In the genomic region with DNA sequence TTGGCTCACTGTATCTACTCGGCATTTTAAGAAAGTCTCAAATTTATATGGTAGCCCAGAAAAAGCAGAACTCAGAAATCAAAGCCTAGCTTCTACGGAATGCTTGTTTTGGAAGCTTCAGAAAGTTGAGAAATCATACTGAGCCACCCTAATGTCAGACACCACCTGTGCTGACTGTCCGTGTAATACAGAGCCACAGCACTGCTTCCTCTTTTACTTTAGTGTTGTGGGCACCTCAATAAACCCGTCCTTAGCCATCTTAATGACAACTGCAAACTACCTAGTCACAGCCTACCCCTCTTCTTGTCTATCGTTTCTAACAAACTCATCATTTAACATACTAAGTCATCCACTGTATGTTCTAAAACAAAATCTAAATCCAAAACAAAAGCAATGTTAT, we compare ENCODE assay signal across 22 mouse cellular contexts. TPM values are rescaled to one million over a fixed set of nuclear protein-coding genes. Genes with fewer than 3 reads are reported as not detected.
DNase-seq lines count a peak whose midpoint lies in the region; ATAC-seq lines count a peak whose summit lies in the region.
"Had no signal": no experiment of that assay in that cellular context is flagged by ENCODE, and none has a peak within 500 bp of the region (broad histone marks: within the 10 kb centered on the region; RNA-seq: fewer than 3 reads in every experiment).

No protein-coding gene starts in this region.

- no peaks in the 10 kb centered on the region for H3K27me3 ChIP-seq in heart, embryonic 14.5 days (ENCODE audit: control insufficient read depth, insufficient read depth, low read length)
- H3K27me3 ChIP-seq in liver, embryonic 13.5 days, result no peaks in the 10 kb centered on the region
- H3K27me3 ChIP-seq: hindbrain, embryonic 15.5 days; intestine, embryonic 15.5 days; limb, embryonic 13.5 days; lung, embryonic 15.5 days; midbrain, embryonic 13.5 days; neural tube, embryonic 13.5 days had no signal

- no peak overlapping the region for H3K9ac ChIP-seq in heart, embryonic 14.5 days (ENCODE audit: low read length)
- H3K9ac ChIP-seq in liver, embryonic 13.5 days, result no peak overlapping the region
- H3K9ac ChIP-seq: hindbrain, embryonic 15.5 days; intestine, embryonic 15.5 days; limb, embryonic 13.5 days; lung, embryonic 15.5 days; midbrain, embryonic 13.5 days; neural tube, embryonic 13.5 days had no signal

- peaks cover 0 to 31% of the 10 kb centered on the region in 2 experiments; a peak in 3 of 4 replicates for H3K4me1 ChIP-seq in heart, embryonic 14.5 days (ENCODE audit: control insufficient read depth in 2 of 2, insufficient read depth in 2 of 2, low read length in 2 of 2)
- H3K4me1 ChIP-seq in liver, embryonic 13.5 days (replicated peaks), result peaks cover 42% of the 10 kb centered on the region

- peak overlapping the region; percentile 14; the same call in 1 of the 2 replicates for H3K4me2 ChIP-seq in heart, embryonic 14.5 days (ENCODE audit: low read length)
- H3K4me2 ChIP-seq in liver, embryonic 13.5 days, result peak overlapping the region; percentile 94; the same call in 1 of the 2 replicates
- H3K4me2 ChIP-seq: hindbrain, embryonic 15.5 days; intestine, embryonic 15.5 days; limb, embryonic 13.5 days; lung, embryonic 15.5 days; midbrain, embryonic 13.5 days had no signal

- no peak overlapping the region for H3K27ac ChIP-seq in heart, embryonic 14.5 days (replicated peaks in 1 of 2; ENCODE audit: control insufficient read depth in 1 of 2, insufficient read depth in 1 of 2, low read depth in 2 of 2, low read length in 2 of 2)
- H3K27ac ChIP-seq in liver, embryonic 13.5 days, result no peak overlapping the region
- H3K27ac ChIP-seq: forebrain, embryonic 10.5 days; heart, adult 2 months; hindbrain, embryonic 15.5 days; intestine, embryonic 15.5 days; limb, embryonic 13.5 days; lung, embryonic 15.5 days; macrophage; midbrain, embryonic 13.5 days; neural tube, embryonic 13.5 days had no signal

- intact Hi-C loops in heart, postnatal 10 days (cut with DNase I), result no loop called here

- no peak for ATAC-seq in heart, embryonic 14.5 days (ENCODE audit: insufficient number of reproducible peaks, insufficient read depth, low FRiP score, low read depth)
- no peak for ATAC-seq in liver, embryonic 13.5 days (ENCODE audit: low read depth)
- peak; percentile 35 for ATAC-seq in megakaryocyte progenitor cell, adult 5-6 weeks (replicated peaks; ENCODE audit: poor library complexity)
- ATAC-seq: intestine, embryonic 15.5 days; midbrain, embryonic 13.5 days had no signal

- H3K36me3 ChIP-seq in heart, embryonic 14.5 days (ENCODE audit: control insufficient read depth, insufficient read depth, low read length), result peaks cover 54% of the 10 kb centered on the region
- H3K36me3 ChIP-seq in liver, embryonic 13.5 days, result peaks cover 49% of the 10 kb centered on the region
- H3K36me3 ChIP-seq: intestine, embryonic 15.5 days had no signal

- no peak for DNase-seq in heart, postnatal 10 days
- peak; percentile 31 to 38 for DNase-seq in B cell, adult 2 months
- no peak for DNase-seq in liver, embryonic 13.5 days
- no peak for DNase-seq in kidney, postnatal 36 days
- DNase-seq in frontal cortex, postnatal 10 days (ENCODE audit: low spot score in 2 of 2), result no peak
- DNase-seq in cerebellum, postnatal 14 days, result no peak
- DNase-seq: adrenal gland, postnatal 10 days; cerebellum, adult 11-12 months; cerebellum, postnatal 36 days; gastrocnemius, postnatal 10 days; heart, adult 2 months; heart, postnatal 4 days had no signal

- no peaks in the 10 kb centered on the region for H3K9me3 ChIP-seq in heart, embryonic 14.5 days (ENCODE audit: control insufficient read depth, low read length)
- no peaks in the 10 kb centered on the region for H3K9me3 ChIP-seq in liver, embryonic 13.5 days (replicated peaks)
- H3K9me3 ChIP-seq: forebrain, embryonic 10.5 days; hindbrain, embryonic 15.5 days; intestine, embryonic 15.5 days; limb, embryonic 13.5 days; lung, embryonic 15.5 days; midbrain, embryonic 13.5 days; neural tube, embryonic 13.5 days had no signal

- 81% methylated on average over 5 of the region's 5 CpGs for WGBS in heart, embryonic 14.5 days
- WGBS in liver, embryonic 13.5 days (ENCODE audit: insufficient replicate concordance), result 51% methylated on average over 5 of the region's 5 CpGs

- no peak overlapping the region for H3K4me3 ChIP-seq in heart, embryonic 14.5 days (ENCODE audit: control insufficient read depth in 1 of 2, insufficient read depth in 1 of 2, low read depth in 1 of 2, low read length in 2 of 2)
- no peak overlapping the region for H3K4me3 ChIP-seq in liver, embryonic 13.5 days (replicated peaks)
- H3K4me3 ChIP-seq: forebrain, embryonic 10.5 days; heart, adult 2 months; hindbrain, embryonic 15.5 days; intestine, embryonic 15.5 days; limb, embryonic 13.5 days; lung, embryonic 15.5 days; midbrain, embryonic 13.5 days; neural tube, embryonic 13.5 days had no signal

RNA-seq across cellular contexts. Expression of a gene that starts 4.3 kb away (rescaled TPM):
- polyA plus RNA-seq in heart, embryonic 14.5 days (2014; fragmentation: Nextera tagmentation; extraction: Ambion mirVana), result 19.3 and 20.2 TPM in 2 replicates
- total RNA-seq in heart, postnatal 10 days (2021), result 10 to 100 TPM; 22.3 to 23.3 TPM
- 10.2 and 12.7 TPM in 2 replicates for polyA plus RNA-seq in liver, embryonic 13.5 days (2015; fragmentation: Nextera tagmentation; extraction: Ambion mirVana)
- total RNA-seq in megakaryocyte progenitor cell, adult 5-6 weeks (2015), result 33.6 and 34.4 TPM in 2 replicates
- total RNA-seq in megakaryocyte progenitor cell, adult 5-6 weeks (2017), result 28.3 and 31.6 TPM in 2 replicates

Comparison
In these comparisons a context has a peak if more than half of its experiments do, and no peak if none do; other contexts are left out.
1. DNase-seq: peak in B cell, adult 2 months (2 of 2); none in heart, postnatal 10 days (0 of 2), liver, embryonic 13.5 days (single experiment), kidney, postnatal 36 days (0 of 2), frontal cortex, postnatal 10 days (0 of 2) and cerebellum, postnatal 14 days (0 of 2).